Mouse (Mus musculus) spleen, postnatal 0 days (tissue): Measurements from ENCODE around the gene Arvcf. TPM values are rescaled to one million over a fixed set of nuclear protein-coding genes. Genes with fewer than 3 reads are reported as not detected.
A peak's percentile ranks its signal among the peaks of the same experiment; 100 is the strongest.

ENCODE experiments used
- microRNA counts: library from miRNA; unstranded; fragments of <30 nt; microRNA quantifications from one replicate; lab custom pipeline; 2015
- polyA plus RNA-seq: library from polyadenylated mRNA; unstranded; fragments of >200 nt; fragmentation: Nextera tagmentation; extraction: Ambion mirVana; gene quantifications from 2 replicates; pipeline ENCODE4 v1.2.1, GENCODE M21; 2015

The Arvcf gene
- 19.8 and 27.9 TPM in 2 replicates for polyA plus RNA-seq

DNA sequence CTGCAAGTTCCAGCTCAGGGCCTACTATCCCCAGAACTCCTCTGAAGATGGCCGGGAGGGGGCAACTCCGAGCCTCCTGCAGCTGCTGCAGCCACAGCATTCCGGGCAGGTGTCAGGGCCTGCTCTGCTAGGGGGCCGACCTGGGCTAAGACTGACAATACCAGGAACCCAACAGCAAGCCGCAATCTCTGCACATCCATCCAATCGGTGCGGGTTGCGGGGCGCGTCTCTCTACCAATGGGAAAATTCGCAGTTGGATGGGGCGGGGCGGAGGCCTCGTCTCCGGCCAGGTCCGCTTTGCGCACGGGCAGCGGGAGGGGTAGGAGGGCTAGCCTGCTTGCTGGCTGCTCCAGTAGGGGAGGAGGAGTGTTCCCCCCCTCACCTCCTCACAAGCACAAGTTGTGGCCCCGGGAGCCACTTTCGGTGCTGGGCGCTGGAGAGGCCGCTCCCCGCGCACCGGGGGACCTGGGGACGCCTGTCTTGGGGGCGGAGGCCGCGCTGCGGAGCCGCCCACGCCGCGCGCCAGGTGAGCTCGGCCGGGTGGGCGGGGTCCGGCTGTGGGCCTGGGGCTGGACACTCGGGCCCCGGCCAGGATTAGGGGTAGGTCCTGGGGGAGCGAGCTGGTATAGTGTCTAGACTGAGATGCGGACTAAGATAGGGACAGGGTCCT lies at the start of gene Arvcf, which contains the start of gene Tango2:
Gene Arvcf (plus strand): TSS at position 252 of the 670 bp plus-strand sequence.
Gene Tango2 (minus strand): TSS at position 173 of the 670 bp plus-strand sequence.

GRCm38 (mm10) chr16:18426215-18426791 lies 78.3 kb downstream of the Arvcf start, which contains the start of gene Txnrd2:
Txnrd2 (plus strand) TSS chr16:18426384.

DNA sequence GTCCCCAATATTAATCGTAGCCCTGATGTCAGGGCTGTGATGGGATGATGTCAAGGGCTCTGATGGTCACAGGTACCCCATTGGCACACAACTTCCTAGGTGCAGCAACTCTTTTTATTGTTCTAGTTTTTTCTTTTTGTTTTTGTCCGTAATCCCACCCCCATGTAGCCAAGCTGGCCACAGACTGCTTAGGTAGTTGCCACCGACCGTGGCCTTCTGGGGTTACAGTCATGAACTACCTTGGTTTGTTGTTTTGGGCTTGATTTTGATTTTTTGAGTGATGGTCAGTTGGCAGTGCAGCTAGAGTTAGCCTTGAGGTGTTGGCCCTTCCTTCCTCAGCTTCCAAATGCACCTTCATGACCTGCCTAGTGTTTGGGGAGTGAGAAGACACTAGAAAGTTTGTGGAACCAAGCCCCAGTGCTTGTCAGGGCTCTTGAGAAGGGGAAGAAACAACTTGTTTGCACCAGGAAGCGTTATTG lies 78.9 kb downstream of the Arvcf start, which contains the start of gene Comt:
Gene Comt (minus strand): TSS at position 51 of the 479 bp plus-strand sequence.

MicroRNA genes within 50 kb of the gene (microRNA counts, 519-probe panel; counts per million panel counts)
- microRNA mmu-miR-185 (lab: Ali Mortazavi, UCI) = 5,736 counts per million, percentile 47 among the panel's probes with 10 or more counts

Other genes starting within 250 kb of the Arvcf start
- gene Rtn4r, start 220.5 kb upstream of the Arvcf start, polyA plus RNA-seq = 0.25 and 0.43 TPM in 2 replicates
- gene Ccdc188, start 130.3 kb upstream of the Arvcf start, polyA plus RNA-seq = not detected in 2 replicates
- 2.6 and 4.8 TPM in 2 replicates for gene Zdhhc8, start 113.0 kb upstream of the Arvcf start, polyA plus RNA-seq
- gene Trmt2a, start 99.5 kb upstream of the Arvcf start, polyA plus RNA-seq = 57.7 and 58.7 TPM in 2 replicates
- 321 and 372 TPM in 2 replicates for gene Ranbp1, start 99.5 kb upstream of the Arvcf start, polyA plus RNA-seq
- 3.4 TPM in 1 of 2 replicates, not detected in the other for gene Gm49776, start 89.9 kb upstream of the Arvcf start, polyA plus RNA-seq
- 16.1 and 17.9 TPM in 2 replicates for gene Dgcr8, start 58.9 kb upstream of the Arvcf start, polyA plus RNA-seq
- 75.2 and 81.4 TPM in 2 replicates for gene Tango2, start 79 bp upstream of the Arvcf start, polyA plus RNA-seq
- 106 and 115 TPM in 2 replicates for gene Txnrd2, start 78.2 kb downstream of the Arvcf start, polyA plus RNA-seq
- 118 and 126 TPM in 2 replicates for gene Comt, start 78.7 kb downstream of the Arvcf start, polyA plus RNA-seq
- 10.1 and 12.7 TPM in 2 replicates for gene Gnb1l, start 150.5 kb downstream of the Arvcf start, polyA plus RNA-seq
- gene Rtl10, start 150.7 kb downstream of the Arvcf start, polyA plus RNA-seq = 1.2 and 1.6 TPM in 2 replicates
- 0.17 and 0.28 TPM in 2 replicates for gene Tbx1, start 242.5 kb downstream of the Arvcf start, polyA plus RNA-seq